Mouse (Mus musculus): ENCODE measurements around the gene Pex14. TPM values are rescaled to one million over a fixed set of nuclear protein-coding genes. Genes with fewer than 3 reads are reported as not detected.

Pex14 gene
- polyA plus RNA-seq, 1 experiment, result 19.7 TPM

GRCm38 (mm10) chr4:148974833-148975232, 124.8 kb downstream of the Pex14 start:
- TF ChIP-seq POLR2A (IDR thresholded peaks at IDR 0.05; ENCODE audit: borderline replicate concordance, low read depth, low read length), result no peak
- TF ChIP-seq CTCF (IDR thresholded peaks at IDR 0.05; ENCODE audit: low read depth, low read length), result no peak

GRCm38 (mm10) chr4:148973387-148973786, 126.3 kb downstream of the Pex14 start:
- Histone ChIP-seq H3K27ac (ENCODE audit: insufficient read depth, low read depth, low read length) (no peak overlapping the region), H3K4me1 (ENCODE audit: control insufficient read depth, insufficient read depth, low read length) (peaks cover 7% of the 10 kb centered on the region), H3K4me3 (ENCODE audit: insufficient read depth, low read length) (no peak overlapping the region)
- TF ChIP-seq CTCF (IDR thresholded peaks at IDR 0.05; ENCODE audit: low read depth, low read length) (no peak), POLR2A (IDR thresholded peaks at IDR 0.05; ENCODE audit: borderline replicate concordance, low read depth, low read length) (no peak)

More at GRCm38 (mm10) chr4:148974833-148975232, 124.8 kb downstream of the Pex14 start:
- H3K4me3 ChIP-seq (ENCODE audit: insufficient read depth, low read length), result no peak overlapping the region
- no peak overlapping the region for H3K27ac ChIP-seq (ENCODE audit: insufficient read depth, low read depth, low read length)
- H3K4me1 ChIP-seq (ENCODE audit: control insufficient read depth, insufficient read depth, low read length), result peaks cover under 1% of the 10 kb centered on the region

- Histone ChIP-seq H3K4me3 (ENCODE audit: insufficient read depth, low read length) (no peak overlapping the region), H3K27ac (ENCODE audit: insufficient read depth, low read depth, low read length) (no peak overlapping the region), H3K4me1 (ENCODE audit: control insufficient read depth, insufficient read depth, low read length) (peaks cover 7% of the 10 kb centered on the region)
- no peak for TF ChIP-seq POLR2A (IDR thresholded peaks at IDR 0.05; ENCODE audit: borderline replicate concordance, low read depth, low read length)
- no peak for TF ChIP-seq CTCF (IDR thresholded peaks at IDR 0.05; ENCODE audit: low read depth, low read length)
Observed at GRCm38 (mm10) chr4:148972707-148973106, 127.0 kb downstream of the Pex14 start.

- no peak overlapping the region for H3K4me3 ChIP-seq (ENCODE audit: insufficient read depth, low read length)
- H3K27ac ChIP-seq (ENCODE audit: insufficient read depth, low read depth, low read length), result no peak overlapping the region
- TF ChIP-seq CTCF (IDR thresholded peaks at IDR 0.05; ENCODE audit: low read depth, low read length), result no peak
- no peak for TF ChIP-seq POLR2A (IDR thresholded peaks at IDR 0.05; ENCODE audit: borderline replicate concordance, low read depth, low read length)
- peaks cover 7% of the 10 kb centered on the region for H3K4me1 ChIP-seq (ENCODE audit: control insufficient read depth, insufficient read depth, low read length)
Observed at GRCm38 (mm10) chr4:148971613-148972242, 127.9 kb downstream of the Pex14 start.

- no peak overlapping the region for H3K27ac ChIP-seq (ENCODE audit: insufficient read depth, low read depth, low read length)
- H3K4me3 ChIP-seq (ENCODE audit: insufficient read depth, low read length), result no peak overlapping the region
- H3K4me1 ChIP-seq (ENCODE audit: control insufficient read depth, insufficient read depth, low read length), result peaks cover 7% of the 10 kb centered on the region
- no peak for TF ChIP-seq CTCF (IDR thresholded peaks at IDR 0.05; ENCODE audit: low read depth, low read length)
- TF ChIP-seq POLR2A (IDR thresholded peaks at IDR 0.05; ENCODE audit: borderline replicate concordance, low read depth, low read length), result no peak
Observed at GRCm38 (mm10) chr4:148970742-148971141, 128.9 kb downstream of the Pex14 start.

GRCm38 (mm10) chr4:148969610-148970009, 130.1 kb downstream of the Pex14 start:
- TF ChIP-seq POLR2A (IDR thresholded peaks at IDR 0.05; ENCODE audit: borderline replicate concordance, low read depth, low read length), result no peak
- TF ChIP-seq CTCF (IDR thresholded peaks at IDR 0.05; ENCODE audit: low read depth, low read length), result no peak
- peaks cover 7% of the 10 kb centered on the region for H3K4me1 ChIP-seq (ENCODE audit: control insufficient read depth, insufficient read depth, low read length)
- H3K27ac ChIP-seq (ENCODE audit: insufficient read depth, low read depth, low read length), result no peak overlapping the region
- no peak overlapping the region for H3K4me3 ChIP-seq (ENCODE audit: insufficient read depth, low read length)

- peaks cover 7% of the 10 kb centered on the region for H3K4me1 ChIP-seq (ENCODE audit: control insufficient read depth, insufficient read depth, low read length)
- no peak overlapping the region for H3K4me3 ChIP-seq (ENCODE audit: insufficient read depth, low read length)
- H3K27ac ChIP-seq (ENCODE audit: insufficient read depth, low read depth, low read length), result no peak overlapping the region
- TF ChIP-seq POLR2A (IDR thresholded peaks at IDR 0.05; ENCODE audit: borderline replicate concordance, low read depth, low read length), result no peak
- no peak for TF ChIP-seq CTCF (IDR thresholded peaks at IDR 0.05; ENCODE audit: low read depth, low read length)
Observed at GRCm38 (mm10) chr4:148968859-148969258, 130.8 kb downstream of the Pex14 start.

- H3K27ac ChIP-seq (ENCODE audit: insufficient read depth, low read depth, low read length), result no peak overlapping the region
- TF ChIP-seq POLR2A (IDR thresholded peaks at IDR 0.05; ENCODE audit: borderline replicate concordance, low read depth, low read length) (no peak), CTCF (IDR thresholded peaks at IDR 0.05; ENCODE audit: low read depth, low read length) (no peak)
- peaks cover 7% of the 10 kb centered on the region for H3K4me1 ChIP-seq (ENCODE audit: control insufficient read depth, insufficient read depth, low read length)
- no peak overlapping the region for H3K4me3 ChIP-seq (ENCODE audit: insufficient read depth, low read length)
Observed at GRCm38 (mm10) chr4:148966132-148966531, 133.5 kb downstream of the Pex14 start.

GRCm38 (mm10) chr4:148964541-148965310, 134.9 kb downstream of the Pex14 start:
- Histone ChIP-seq H3K4me1 (ENCODE audit: control insufficient read depth, insufficient read depth, low read length) (peaks cover 5% of the 10 kb centered on the region), H3K27ac (ENCODE audit: insufficient read depth, low read depth, low read length) (no peak overlapping the region), H3K4me3 (ENCODE audit: insufficient read depth, low read length) (no peak overlapping the region)
- no peak for TF ChIP-seq POLR2A (IDR thresholded peaks at IDR 0.05; ENCODE audit: borderline replicate concordance, low read depth, low read length)
- no peak for TF ChIP-seq CTCF (IDR thresholded peaks at IDR 0.05; ENCODE audit: low read depth, low read length)

GRCm38 (mm10) chr4:148962096-148962495, 137.6 kb downstream of the Pex14 start:
- TF ChIP-seq CTCF (IDR thresholded peaks at IDR 0.05; ENCODE audit: low read depth, low read length) (no peak), POLR2A (IDR thresholded peaks at IDR 0.05; ENCODE audit: borderline replicate concordance, low read depth, low read length) (no peak)
- H3K4me3 ChIP-seq (ENCODE audit: insufficient read depth, low read length), result no peak overlapping the region

More at GRCm38 (mm10) chr4:148962096-148962495, 137.6 kb downstream of the Pex14 start:
- Histone ChIP-seq H3K27ac (ENCODE audit: insufficient read depth, low read depth, low read length) (no peak overlapping the region), H3K4me1 (ENCODE audit: control insufficient read depth, insufficient read depth, low read length) (no peaks in the 10 kb centered on the region)
